Mouse (Mus musculus) T-helper 2 cell (primary cell): ENCODE results near the gene Jagn1.

Experiments used
- in situ Hi-C: fragments of 300-600 bp; cut with MboI, MseI; formaldehyde crosslinking; loops from one replicate; pipeline ENCODE4 v1.15.1; 2025; ENCODE audit warnings: high pct_unique_total_duplicates

Jagn1 gene

DNA sequence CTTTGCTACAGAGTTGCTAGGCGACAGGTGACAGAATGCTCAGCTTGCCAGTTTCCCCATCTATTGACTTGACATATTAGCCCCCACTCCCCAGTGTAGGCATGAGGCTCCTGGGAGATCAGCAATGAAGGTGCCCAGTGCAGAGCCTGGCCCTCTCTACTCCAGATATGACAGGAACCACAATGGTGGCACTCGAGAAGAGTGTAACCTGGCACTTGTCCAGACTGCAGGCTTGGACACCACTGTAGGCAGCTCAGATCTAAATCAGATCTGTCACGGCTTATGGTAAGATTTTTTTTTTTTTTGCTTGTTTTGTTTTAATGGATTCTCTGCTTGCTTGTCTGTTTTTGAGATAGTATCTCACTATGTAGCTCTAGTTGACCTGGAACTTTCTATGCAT, 8.7 kb upstream of the Jagn1 start:
- in situ Hi-C loops, result no loop called here

DNA sequence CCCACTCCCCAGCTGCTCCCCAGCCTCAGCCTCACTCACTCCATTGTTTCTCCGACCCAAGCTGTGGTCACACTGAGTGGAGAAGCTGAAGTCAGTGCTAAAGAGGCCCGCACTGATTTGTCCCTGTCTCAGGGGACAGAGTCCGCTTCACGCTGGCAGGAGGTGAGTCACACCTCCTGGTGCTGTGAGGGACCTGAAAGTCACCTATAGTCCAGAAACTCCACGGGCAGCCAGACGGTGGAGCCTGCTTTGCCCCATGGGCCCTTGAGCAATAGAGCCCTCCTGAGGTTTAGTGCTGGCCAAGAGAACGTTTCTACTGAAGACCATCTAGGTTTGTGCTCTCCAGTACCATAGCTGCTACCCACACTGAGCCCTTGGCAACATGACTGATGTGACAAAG, 7.7 kb upstream of the Jagn1 start:
- in situ Hi-C loops, result no loop called here

DNA sequence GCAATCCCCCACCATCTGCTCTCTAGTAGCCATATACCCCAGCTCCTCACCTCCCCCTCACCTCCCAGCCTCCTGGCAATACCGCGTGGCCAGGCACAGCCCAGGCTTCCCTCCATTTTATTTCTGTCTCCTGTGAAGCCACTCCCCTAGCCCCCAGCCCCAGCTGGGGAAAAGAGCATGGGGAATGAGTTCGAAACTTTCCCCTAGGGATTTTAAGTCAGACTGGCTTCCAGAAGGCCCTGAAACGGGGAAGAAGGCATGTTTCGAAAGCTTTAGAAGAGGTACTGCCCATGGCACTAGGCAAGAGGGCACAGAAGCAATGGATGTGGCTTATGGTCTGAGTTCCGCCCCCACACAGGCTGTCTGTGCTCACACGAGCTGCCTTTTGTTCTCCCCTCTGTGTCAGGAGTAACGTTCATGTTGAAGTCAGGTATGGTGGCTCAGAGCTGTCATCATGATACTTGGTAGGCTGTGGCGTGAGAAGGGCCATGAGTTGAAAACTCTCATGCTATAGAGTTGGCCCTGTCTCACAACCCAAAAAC, 6.6 kb upstream of the Jagn1 start, which contains the start of gene Cidec:
Gene Cidec (minus strand): TSS at position 97 of the 542 bp plus-strand sequence.
- in situ Hi-C loops, result no loop called here

- in situ Hi-C loops, result no loop called here
Measured at GRCm38 (mm10) chr6:113437135-113437534, 5.2 kb upstream of the Jagn1 start.

GRCm38 (mm10) chr6:113438721-113439430, 3.5 kb upstream of the Jagn1 start:
- in situ Hi-C loops, result no loop called here

DNA sequence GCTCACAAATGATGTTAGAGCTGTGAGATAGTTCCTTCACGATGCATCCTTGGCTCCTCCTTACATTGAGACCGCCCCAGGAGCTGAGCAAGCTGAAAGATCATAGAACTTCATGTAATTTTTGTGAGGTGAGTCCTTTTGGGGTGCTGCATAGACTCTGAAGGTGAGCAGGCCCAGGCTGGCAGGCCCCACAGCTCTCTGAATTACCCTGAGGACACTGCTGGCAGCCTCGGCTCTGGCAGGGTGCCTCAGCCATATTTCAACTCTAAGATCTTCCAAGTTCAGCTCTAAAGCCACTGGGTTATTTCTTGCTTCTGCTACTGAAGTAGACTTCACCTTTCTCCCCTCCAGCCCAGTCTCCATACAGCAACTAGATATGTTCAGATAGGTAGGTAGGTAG, 1.7 kb upstream of the Jagn1 start:
- in situ Hi-C loops, result loop anchor here (5.0 to 10.0 kb wide), 2 partner anchors 87 to 524 kb away; no protein-coding TSS in a partner anchor

DNA sequence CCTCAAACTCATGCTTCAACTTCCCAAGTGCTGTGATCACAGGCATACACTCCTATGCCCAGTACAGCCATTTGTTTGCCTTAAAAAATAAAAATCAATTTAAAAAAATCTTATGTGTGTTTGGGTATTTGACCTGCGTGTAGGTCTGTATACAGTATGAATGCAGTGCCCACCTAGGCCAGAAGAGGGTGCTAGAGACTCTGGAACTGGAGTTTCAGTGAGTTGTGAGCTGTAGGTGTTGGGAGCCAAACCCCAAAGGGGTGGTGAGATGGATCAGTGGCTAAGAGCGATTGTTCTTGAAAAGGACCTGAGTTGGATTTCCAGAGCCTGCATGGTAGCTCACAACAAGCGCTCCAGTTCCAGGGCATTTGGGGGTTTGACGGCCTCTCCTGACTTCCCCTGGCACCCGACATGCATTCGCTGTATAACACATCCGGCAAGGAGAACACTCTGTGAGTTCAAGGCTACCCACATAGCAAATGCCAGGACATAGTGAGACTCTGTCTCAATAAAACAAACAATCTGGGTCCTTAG, 1.2 kb upstream of the Jagn1 start:
- in situ Hi-C loops, result loop anchor here (5.0 to 10.0 kb wide), 2 partner anchors 86 to 524 kb away; no protein-coding TSS in a partner anchor

- in situ Hi-C loops, result loop anchor here (5.0 to 10.0 kb wide), 2 partner anchors 85 to 523 kb away; no protein-coding TSS in a partner anchor
Measured at GRCm38 (mm10) chr6:113442087-113442441, 305 bp upstream of the Jagn1 start.

DNA sequence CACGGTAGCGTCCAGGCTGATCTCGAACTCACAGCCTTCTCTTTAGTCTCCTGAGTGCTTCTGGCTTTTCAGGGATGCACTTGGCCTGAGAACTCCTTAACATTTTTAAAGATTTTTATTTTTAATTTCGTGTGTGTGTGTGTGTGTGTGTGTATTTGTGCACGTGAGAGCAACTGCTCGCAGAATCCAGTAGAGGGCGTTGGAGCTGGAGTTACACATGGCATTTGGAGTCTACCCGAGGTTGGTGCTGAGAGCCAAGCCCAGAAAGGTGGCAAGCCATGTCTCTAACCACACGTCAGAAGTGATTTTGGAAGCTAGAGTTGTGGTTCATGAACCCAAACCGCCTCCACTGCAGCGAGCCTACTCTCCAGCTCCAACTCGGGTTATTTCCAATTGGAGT, 722 bp downstream of the Jagn1 start:
- in situ Hi-C loops, result loop anchor here (5.0 to 10.0 kb wide), 2 partner anchors 84 to 522 kb away; no protein-coding TSS in a partner anchor

- in situ Hi-C loops, result loop anchor here (5.0 to 10.0 kb wide), 2 partner anchors 83 to 520 kb away; no protein-coding TSS in a partner anchor
Measured at GRCm38 (mm10) chr6:113444207-113444965, 2.0 kb downstream of the Jagn1 start.

DNA sequence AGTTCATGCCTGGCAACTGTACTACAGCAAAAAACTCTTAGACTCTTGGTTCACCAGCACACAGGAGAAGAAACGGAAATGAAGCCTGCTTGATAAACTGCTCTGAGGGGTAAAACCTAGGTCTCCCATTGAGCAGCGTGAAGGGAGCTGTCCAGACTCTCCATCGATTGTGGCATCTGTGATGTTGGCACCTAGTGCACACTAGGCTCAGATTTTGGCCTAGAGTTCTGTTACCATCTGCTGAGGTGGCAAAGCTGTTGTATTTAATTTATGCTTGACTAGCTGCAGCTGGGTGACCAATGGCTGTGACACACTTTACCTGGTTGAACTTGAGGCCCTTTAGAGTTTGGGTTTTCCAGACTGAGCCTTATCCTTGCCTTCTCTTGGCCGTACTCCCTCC, 5.3 kb downstream of the Jagn1 start:
- in situ Hi-C loops, result loop anchor here (10.0 kb wide), 1 partner anchor 517 kb away; no protein-coding TSS in a partner anchor

- in situ Hi-C loops, result no loop called here
Measured at GRCm38 (mm10) chr6:113451839-113452238, 9.5 kb downstream of the Jagn1 start.

DNA sequence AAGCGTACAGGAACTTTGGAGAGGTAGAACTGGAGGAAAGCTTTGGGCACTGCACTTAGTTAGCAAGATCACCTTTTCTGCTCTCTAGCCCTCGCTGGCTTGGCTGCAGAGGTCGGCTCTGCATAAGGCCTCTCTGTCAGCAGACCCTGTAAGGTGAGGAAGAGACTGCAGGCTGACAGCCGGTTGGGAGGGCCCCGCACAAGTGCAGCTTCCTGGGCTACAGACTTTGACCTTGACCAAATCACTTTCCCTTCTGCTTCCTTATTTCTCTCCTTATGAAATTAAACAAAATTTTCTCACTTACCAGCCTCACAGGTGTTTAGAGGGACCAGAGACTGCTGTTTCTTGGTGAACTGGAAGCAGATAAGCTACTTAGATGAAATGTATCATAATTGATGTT, 12.6 kb downstream of the Jagn1 start:
- in situ Hi-C loops, result no loop called here

DNA sequence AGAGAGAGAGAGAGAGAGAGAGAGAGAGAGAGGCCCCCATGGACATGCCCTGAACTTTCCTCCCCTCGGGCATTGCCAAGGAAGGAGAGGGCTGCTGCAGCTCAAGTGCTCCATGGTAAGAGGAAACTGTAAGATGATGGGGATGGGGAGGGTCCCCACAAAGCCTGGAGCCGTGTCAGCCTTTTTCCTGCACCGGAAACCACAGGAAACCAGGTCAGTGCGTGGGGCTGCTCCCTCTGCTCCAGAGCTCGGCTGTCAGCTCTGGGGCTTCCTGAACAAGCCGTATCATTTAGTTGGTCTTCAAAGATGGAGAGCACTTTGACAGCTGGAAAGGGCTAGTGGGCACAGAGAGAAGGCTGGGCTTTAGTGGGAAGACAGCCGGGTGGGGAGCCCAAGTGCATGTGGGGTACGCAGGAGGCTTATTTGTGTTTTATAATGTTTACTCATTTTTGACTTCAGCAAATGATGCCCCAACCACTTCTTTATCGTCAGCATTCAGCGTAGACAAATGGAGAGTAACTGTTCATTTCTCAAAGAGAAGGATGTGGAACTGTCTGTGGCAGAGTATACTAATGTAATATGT, 15.7 kb downstream of the Jagn1 start, which contains the start of gene Il17re:
Gene Il17re (plus strand): TSS at position 533 of the 583 bp plus-strand sequence.
- in situ Hi-C loops, result no loop called here

DNA sequence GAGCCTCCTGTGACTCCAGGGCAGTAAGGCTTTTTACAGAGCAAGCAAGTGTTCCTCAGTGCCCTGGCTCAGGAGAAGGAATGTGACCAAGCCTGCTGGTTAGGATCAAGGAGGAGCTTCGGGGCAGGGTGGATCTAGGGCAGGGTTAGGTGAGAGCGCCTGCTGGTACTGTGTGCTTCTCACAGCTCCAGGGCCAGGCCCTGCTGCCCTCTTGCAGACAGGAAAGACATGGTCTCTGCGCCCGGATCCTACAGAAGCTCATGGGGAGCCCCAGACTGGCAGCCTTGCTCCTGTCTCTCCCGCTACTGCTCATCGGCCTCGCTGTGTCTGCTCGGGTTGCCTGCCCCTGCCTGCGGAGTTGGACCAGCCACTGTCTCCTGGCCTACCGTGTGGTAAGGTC, 16.3 kb downstream of the Jagn1 start:
- in situ Hi-C loops, result no loop called here

DNA sequence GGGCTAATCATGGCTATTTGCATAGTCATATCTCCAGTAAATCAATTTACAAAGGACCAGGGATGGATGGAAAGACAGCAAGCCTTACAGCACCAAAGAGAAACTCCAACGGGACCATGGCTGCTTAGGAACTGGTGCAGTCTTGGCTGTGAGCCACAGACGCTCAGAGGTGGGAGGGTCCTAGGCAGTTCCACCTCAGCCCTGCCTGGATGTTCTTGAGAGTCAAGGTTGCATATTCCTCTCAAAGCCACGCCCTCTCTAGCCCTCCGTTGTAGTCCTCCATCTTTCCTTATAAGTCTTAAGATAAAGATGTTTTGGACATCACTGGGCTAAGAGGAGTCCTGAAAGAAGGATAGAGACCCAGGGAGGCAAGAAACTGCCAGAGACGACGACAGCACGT, 21.7 kb downstream of the Jagn1 start:
- in situ Hi-C loops, result no loop called here

DNA sequence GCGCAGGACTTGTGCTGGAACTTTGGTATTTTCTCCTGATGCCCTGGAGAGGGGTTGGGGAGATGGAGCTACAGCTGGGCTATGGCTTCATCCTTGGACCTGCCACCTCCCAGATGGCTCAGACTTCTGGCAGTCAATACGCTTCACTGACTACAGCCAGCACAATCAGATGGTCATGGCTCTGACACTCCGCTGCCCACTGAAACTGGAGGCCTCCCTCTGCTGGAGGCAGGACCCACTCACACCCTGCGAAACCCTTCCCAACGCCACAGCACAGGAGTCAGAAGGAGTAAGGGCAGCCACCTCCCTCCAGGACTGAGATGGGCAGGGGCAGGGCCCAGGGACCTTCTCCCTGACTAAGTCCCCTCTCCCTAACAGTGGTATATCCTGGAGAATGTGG, 23.2 kb downstream of the Jagn1 start:
- in situ Hi-C loops, result no loop called here

DNA sequence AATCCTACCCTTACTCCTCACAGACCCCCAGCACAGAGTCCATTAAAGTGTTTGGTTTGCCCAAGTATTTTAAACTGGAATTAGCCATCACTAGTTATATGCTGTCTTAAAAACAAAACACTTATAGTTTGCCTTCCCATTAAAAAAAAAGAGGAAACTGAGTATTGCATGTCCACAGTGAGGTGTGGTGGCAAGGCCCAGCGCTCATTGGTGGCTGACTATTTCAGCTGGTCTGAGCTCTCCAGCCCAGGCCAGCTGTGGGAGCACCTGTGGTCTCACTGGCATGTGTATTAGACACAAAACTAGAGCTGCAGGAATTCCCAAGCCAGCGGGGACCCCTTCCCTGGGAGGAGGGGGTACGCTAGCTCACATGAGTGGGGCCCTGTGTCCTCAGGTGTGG, 26.1 kb downstream of the Jagn1 start:
- in situ Hi-C loops, result no loop called here

GRCm38 (mm10) chr6:113469021-113469420, 26.7 kb downstream of the Jagn1 start:
- in situ Hi-C loops, result no loop called here

- in situ Hi-C loops, result no loop called here
Measured at GRCm38 (mm10) chr6:113469432-113469831, 27.1 kb downstream of the Jagn1 start.

GRCm38 (mm10) chr6:113471297-113471936, 29.0 kb downstream of the Jagn1 start, which contains the start of gene Il17rc:
Gene Il17rc (plus strand): TSS chr6:113471427.
- in situ Hi-C loops, result no loop called here
